Mouse (Mus musculus): Measurements from ENCODE around the gene Prl2a1. TPM values are rescaled to one million over a fixed set of nuclear protein-coding genes. Genes with fewer than 3 reads are reported as not detected.
"Not testable (repeated sequence)": the region's sequence is repeated elsewhere in the genome, so short reads cannot be mapped to it uniquely, and the experiment has no call there.

The Prl2a1 gene
- not detected in 2 replicates for polyA plus RNA-seq (2012; ENCODE audit: insufficient read depth, low replicate concordance)

GRCm38 (mm10) chr13:27801354-27801753, at the start of gene Prl2a1:
Gene Prl2a1 (plus strand): TSS chr13:27801654.
- Histone ChIP-seq H3K4me1 (no peaks in the 10 kb centered on the region), H3K9me3 (no peaks in the 10 kb centered on the region), H3K27me3 (replicated peaks) (no peaks in the 10 kb centered on the region), H3K36me3 (replicated peaks; ENCODE audit: low read length) (no peaks in the 10 kb centered on the region), H3K4me3 (replicated peaks) (no peak within 1 kb of the TSS)
- TF ChIP-seq FLI1 (IDR thresholded peaks at IDR 0.05; ENCODE audit: low read length) (no peak), GATA1 (IDR thresholded peaks at IDR 0.05; ENCODE audit: borderline replicate concordance, low read length) (no peak)

GRCm38 (mm10) chr13:27780704-27781103, 20.8 kb upstream of the Prl2a1 start, which contains the start of gene Prl7c1:
Gene Prl7c1 (minus strand): TSS chr13:27780804.
- H3K27me3 ChIP-seq (replicated peaks); H3K4me3 ChIP-seq (replicated peaks); H3K36me3 ChIP-seq (replicated peaks; ENCODE audit: low read length); H3K4me1 ChIP-seq; H3K9me3 ChIP-seq: not testable (repeated sequence)

- H3K4me3 ChIP-seq (replicated peaks): no peak overlapping the region
- H3K27me3 ChIP-seq (replicated peaks): no peaks in the 10 kb centered on the region
- H3K9me3 ChIP-seq: peaks cover 6% of the 10 kb centered on the region; the same call in 1 of the 2 replicates
- TF ChIP-seq GATA1 (IDR thresholded peaks at IDR 0.05; ENCODE audit: borderline replicate concordance, low read length) (no peak), FLI1 (IDR thresholded peaks at IDR 0.05; ENCODE audit: low read length) (no peak)
- no peaks in the 10 kb centered on the region for H3K36me3 ChIP-seq (replicated peaks; ENCODE audit: low read length)
- H3K4me1 ChIP-seq: no peaks in the 10 kb centered on the region
Measured at GRCm38 (mm10) chr13:27799303-27799702, 2.2 kb upstream of the Prl2a1 start.

DNA sequence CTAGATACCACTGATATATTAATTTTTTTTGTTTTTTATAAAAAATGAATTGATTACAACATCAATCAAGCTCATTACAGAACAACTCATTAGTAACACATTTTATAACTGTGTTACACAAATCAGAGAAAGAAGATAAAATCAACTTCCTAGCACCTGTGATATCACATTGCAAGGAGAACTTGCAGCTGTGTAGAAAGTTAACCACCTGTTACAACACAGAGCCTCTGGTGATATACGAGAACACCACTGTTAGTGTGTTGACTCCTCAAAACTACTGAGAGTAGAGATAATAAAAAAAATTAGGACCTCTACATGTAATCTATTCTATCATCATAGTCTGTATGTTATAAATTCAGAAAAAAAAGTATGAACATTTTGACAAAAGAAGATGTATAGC, 1.3 kb downstream of the Prl2a1 start:
- TF ChIP-seq FLI1 (IDR thresholded peaks at IDR 0.05; ENCODE audit: low read length) (no peak), GATA1 (IDR thresholded peaks at IDR 0.05; ENCODE audit: borderline replicate concordance, low read length) (no peak)
- Histone ChIP-seq H3K4me3 (replicated peaks) (no peak overlapping the region), H3K9me3 (no peaks in the 10 kb centered on the region), H3K27me3 (replicated peaks) (no peaks in the 10 kb centered on the region), H3K36me3 (replicated peaks; ENCODE audit: low read length) (no peaks in the 10 kb centered on the region), H3K4me1 (no peaks in the 10 kb centered on the region)

DNA sequence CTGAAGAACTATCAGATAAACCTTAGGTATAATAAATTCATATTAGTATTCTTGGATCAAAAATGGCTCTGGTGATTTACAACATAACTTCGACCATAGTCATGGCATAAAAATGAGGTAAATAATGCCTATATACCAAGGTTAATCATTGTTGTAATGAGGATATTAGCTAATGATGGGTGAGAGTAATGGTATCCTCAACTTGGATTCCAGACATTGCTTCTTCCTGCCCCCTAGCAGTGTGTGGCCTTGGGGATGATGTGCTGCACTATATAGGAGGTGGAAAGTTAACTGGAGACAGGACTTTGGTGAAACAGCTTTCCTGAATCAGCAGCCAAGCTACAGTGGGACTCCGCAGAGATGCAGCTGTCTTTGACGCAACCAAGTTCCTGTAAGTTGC, 47.6 kb downstream of the Prl2a1 start, which contains the start of gene Prl2c1:
Prl2c1 (plus strand) TSS at position 301 of the 400 bp plus-strand sequence.
- Histone ChIP-seq H3K27me3 (replicated peaks) (no peaks in the 10 kb centered on the region), H3K4me1 (no peaks in the 10 kb centered on the region), H3K36me3 (replicated peaks; ENCODE audit: low read length) (no peaks in the 10 kb centered on the region), H3K4me3 (replicated peaks) (no peak within 1 kb of the TSS), H3K9me3 (no peaks in the 10 kb centered on the region)
- TF ChIP-seq GATA1 (IDR thresholded peaks at IDR 0.05; ENCODE audit: borderline replicate concordance, low read length) (no peak), FLI1 (IDR thresholded peaks at IDR 0.05; ENCODE audit: low read length) (no peak)

Other genes starting within 250 kb of the Prl2a1 start
- not detected in 2 replicates for gene Prl8a9, start 237.0 kb upstream of the Prl2a1 start, polyA plus RNA-seq (2012; ENCODE audit: insufficient read depth, low replicate concordance)
- gene Prl8a1, start 219.5 kb upstream of the Prl2a1 start, polyA plus RNA-seq (2012; ENCODE audit: insufficient read depth, low replicate concordance): 1.7 TPM in 1 of 2 replicates, not detected in the other
- gene Prl7b1, start 191.1 kb upstream of the Prl2a1 start, polyA plus RNA-seq (2012; ENCODE audit: insufficient read depth, low replicate concordance): not detected in 2 replicates
- not detected in 2 replicates for gene Prl7a1, start 159.2 kb upstream of the Prl2a1 start, polyA plus RNA-seq (2012; ENCODE audit: insufficient read depth, low replicate concordance)
- gene Prl7a2, start 133.6 kb upstream of the Prl2a1 start, polyA plus RNA-seq (2012; ENCODE audit: insufficient read depth, low replicate concordance): not detected in 2 replicates
- not detected in 2 replicates for gene Prl7d1, start 84.9 kb upstream of the Prl2a1 start, polyA plus RNA-seq (2012; ENCODE audit: insufficient read depth, low replicate concordance)
- not detected in 2 replicates for gene Prl7c1, start 20.9 kb upstream of the Prl2a1 start, polyA plus RNA-seq (2012; ENCODE audit: insufficient read depth, low replicate concordance)
- gene Prl2c1, start 47.7 kb downstream of the Prl2a1 start, polyA plus RNA-seq (2012; ENCODE audit: insufficient read depth, low replicate concordance): not detected in 2 replicates
- gene Prl4a1, start 214.6 kb downstream of the Prl2a1 start, polyA plus RNA-seq (2012; ENCODE audit: insufficient read depth, low replicate concordance): not detected in 2 replicates

All from megakaryocyte, embryonic 14.5 days (primary cell).